Mouse (Mus musculus): ENCODE results near the gene Irf1.

Gene Irf1

GRCm38 (mm10) chr11:53813001-53813868, 43.4 kb downstream of the Irf1 start:
- no peak for DNase-seq

GRCm38 (mm10) chr11:53814810-53815209, 45.0 kb downstream of the Irf1 start:
- no peak for DNase-seq

- DNase-seq: no peak
Measured at GRCm38 (mm10) chr11:53816841-53817375, 47.1 kb downstream of the Irf1 start.

- no peak for DNase-seq
Measured at GRCm38 (mm10) chr11:53818794-53819193, 49.0 kb downstream of the Irf1 start.

GRCm38 (mm10) chr11:53819511-53819910, 49.7 kb downstream of the Irf1 start:
- no peak for DNase-seq

GRCm38 (mm10) chr11:53820516-53821170, 50.8 kb downstream of the Irf1 start:
- no peak for DNase-seq

- DNase-seq: no peak
Measured at GRCm38 (mm10) chr11:53821230-53821944, 51.6 kb downstream of the Irf1 start.

GRCm38 (mm10) chr11:53821945-53822338, 52.1 kb downstream of the Irf1 start:
- no peak for DNase-seq

GRCm38 (mm10) chr11:53825409-53825808, 55.6 kb downstream of the Irf1 start:
- no peak for DNase-seq

All from thymus, postnatal 14 days (tissue).